Mouse (Mus musculus) G1E (cell line): ENCODE data around the gene Glmn.

Source experiments
- CTCF ChIP-seq: IDR thresholded peaks from 2 replicates; pipeline ENCODE4 v1.5.1; 2012; ENCODE audit warnings: low read depth, low read length, inconsistent platforms, mixed read lengths
- GATA1 ChIP-seq: IDR thresholded peaks from 2 replicates; pipeline ENCODE4 v1.6.1; 2012; ENCODE audit warnings: borderline replicate concordance, low read length, inconsistent platforms, mixed read lengths
- POLR2AphosphoS5 ChIP-seq: IDR thresholded peaks from 2 replicates; pipeline ENCODE4 v1.6.1; 2012; ENCODE audit warnings: low read depth, low read length, inconsistent platforms; ENCODE audit not compliant: insufficient replicate concordance

- TF ChIP-seq CTCF (no peak), GATA1 (no peak), POLR2AphosphoS5 (no peak)
Observed at GRCm38 (mm10) chr5:107511326-107511725, 86.4 kb downstream of the Glmn start.
